Mouse (Mus musculus): ENCODE measurements around the gene Shq1. TPM values are rescaled to one million over a fixed set of nuclear protein-coding genes. Genes with fewer than 3 reads are reported as not detected.

Shq1 gene
- polyA plus RNA-seq, 1 experiment from 2014 or later: 9.6 TPM

- no peak overlapping the region for H3K27ac ChIP-seq (replicated peaks; ENCODE audit: low read depth, low read length)
- H3K36me3 ChIP-seq (ENCODE audit: control insufficient read depth, insufficient read depth, low read length): no peaks in the 10 kb centered on the region
- H3K4me2 ChIP-seq (ENCODE audit: low read length): no peak overlapping the region
- ATAC-seq (ENCODE audit: low FRiP score, low TSS enrichment) (no peak), DNase-seq (no peak)
- H3K4me1 ChIP-seq (ENCODE audit: control insufficient read depth, insufficient read depth, low read length): no peaks in the 10 kb centered on the region
- WGBS: 95% methylated on average over 2 of the region's 2 CpGs
- H3K27me3 ChIP-seq (ENCODE audit: control insufficient read depth, insufficient read depth, low read length): no peaks in the 10 kb centered on the region
- H3K9ac ChIP-seq (replicated peaks; ENCODE audit: low read length): no peak overlapping the region
- no peaks in the 10 kb centered on the region for H3K9me3 ChIP-seq (ENCODE audit: control insufficient read depth, low read length)
- no peak overlapping the region for H3K4me3 ChIP-seq (replicated peaks; ENCODE audit: low read depth, low read length)
These were observed 7.7 kb upstream of the Shq1 start for GRCm38 (mm10) chr6:100678636-100679035.

- no peak overlapping the region for H3K4me2 ChIP-seq (ENCODE audit: low read length)
- H3K4me1 ChIP-seq (ENCODE audit: control insufficient read depth, insufficient read depth, low read length): no peaks in the 10 kb centered on the region
- H3K9ac ChIP-seq (replicated peaks; ENCODE audit: low read length): no peak overlapping the region
- no peak for DNase-seq
- H3K36me3 ChIP-seq (ENCODE audit: control insufficient read depth, insufficient read depth, low read length): no peaks in the 10 kb centered on the region
- no peaks in the 10 kb centered on the region for H3K27me3 ChIP-seq (ENCODE audit: control insufficient read depth, insufficient read depth, low read length)
- ATAC-seq (ENCODE audit: low FRiP score, low TSS enrichment): no peak
- H3K27ac ChIP-seq (replicated peaks; ENCODE audit: low read depth, low read length): no peak overlapping the region
- H3K9me3 ChIP-seq (ENCODE audit: control insufficient read depth, low read length): no peaks in the 10 kb centered on the region
- no peak overlapping the region for H3K4me3 ChIP-seq (replicated peaks; ENCODE audit: low read depth, low read length)
- 89% methylated on average over 7 of the region's 7 CpGs for WGBS
These were observed 5.5 kb upstream of the Shq1 start for GRCm38 (mm10) chr6:100676461-100676860.

- DNase-seq: peak; percentile 78
- Histone ChIP-seq H3K36me3 (ENCODE audit: control insufficient read depth, insufficient read depth, low read length) (no peaks in the 10 kb centered on the region), H3K27me3 (ENCODE audit: control insufficient read depth, insufficient read depth, low read length) (no peaks in the 10 kb centered on the region), H3K9me3 (ENCODE audit: control insufficient read depth, low read length) (no peaks in the 10 kb centered on the region), H3K4me1 (ENCODE audit: control insufficient read depth, insufficient read depth, low read length) (no peaks in the 10 kb centered on the region), H3K4me3 (replicated peaks; ENCODE audit: low read depth, low read length) (no peak overlapping the region), H3K9ac (replicated peaks; ENCODE audit: low read length) (no peak overlapping the region), H3K4me2 (ENCODE audit: low read length) (no peak overlapping the region), H3K27ac (replicated peaks; ENCODE audit: low read depth, low read length) (no peak overlapping the region)
- whole genome bisulfite sequencing: 23% methylated on average over 6 of the region's 6 CpGs
- ATAC-seq (ENCODE audit: low FRiP score, low TSS enrichment): no peak
These were observed 4.0 kb upstream of the Shq1 start for GRCm38 (mm10) chr6:100674974-100675373.

GRCm38 (mm10) chr6:100671401-100671800 is 444 bp upstream of the Shq1 start:
- Histone ChIP-seq H3K4me3 (replicated peaks; ENCODE audit: low read depth, low read length) (peak overlapping the region; percentile 84), H3K9me3 (ENCODE audit: control insufficient read depth, low read length) (no peaks in the 10 kb centered on the region), H3K9ac (replicated peaks; ENCODE audit: low read length) (no peak overlapping the region), H3K36me3 (ENCODE audit: control insufficient read depth, insufficient read depth, low read length) (no peaks in the 10 kb centered on the region), H3K27me3 (ENCODE audit: control insufficient read depth, insufficient read depth, low read length) (no peaks in the 10 kb centered on the region), H3K4me2 (ENCODE audit: low read length) (peak overlapping the region; percentile 82), H3K27ac (replicated peaks; ENCODE audit: low read depth, low read length) (no peak overlapping the region), H3K4me1 (ENCODE audit: control insufficient read depth, insufficient read depth, low read length) (no peaks in the 10 kb centered on the region)
- ATAC-seq (ENCODE audit: low FRiP score, low TSS enrichment) (no peak), DNase-seq (no peak)
- 13% methylated on average over 7 of the region's 7 CpGs for WGBS

GRCm38 (mm10) chr6:100670370-100670841 is 551 bp downstream of the Shq1 start:
- Histone ChIP-seq H3K9me3 (ENCODE audit: control insufficient read depth, low read length) (no peaks in the 10 kb centered on the region), H3K4me3 (replicated peaks; ENCODE audit: low read depth, low read length) (peak overlapping the region; percentile 84), H3K9ac (replicated peaks; ENCODE audit: low read length) (peak overlapping the region; percentile 61), H3K4me1 (ENCODE audit: control insufficient read depth, insufficient read depth, low read length) (no peaks in the 10 kb centered on the region), H3K36me3 (ENCODE audit: control insufficient read depth, insufficient read depth, low read length) (no peaks in the 10 kb centered on the region), H3K4me2 (ENCODE audit: low read length) (peak overlapping the region; percentile 82), H3K27ac (replicated peaks; ENCODE audit: low read depth, low read length) (no peak overlapping the region), H3K27me3 (ENCODE audit: control insufficient read depth, insufficient read depth, low read length) (no peaks in the 10 kb centered on the region)
- WGBS: under 1% methylated on average over 32 of the region's 32 CpGs
- ATAC-seq (ENCODE audit: low FRiP score, low TSS enrichment): peak; percentile 63; the same call in 1 of the 2 replicates
- DNase-seq: peak; percentile 43

- WGBS: 80% methylated on average over 2 of the region's 2 CpGs
- Histone ChIP-seq H3K4me3 (replicated peaks; ENCODE audit: low read depth, low read length) (no peak overlapping the region), H3K36me3 (ENCODE audit: control insufficient read depth, insufficient read depth, low read length) (peaks cover 8% of the 10 kb centered on the region), H3K27ac (replicated peaks; ENCODE audit: low read depth, low read length) (no peak overlapping the region), H3K4me1 (ENCODE audit: control insufficient read depth, insufficient read depth, low read length) (no peaks in the 10 kb centered on the region), H3K9ac (replicated peaks; ENCODE audit: low read length) (no peak overlapping the region), H3K4me2 (ENCODE audit: low read length) (no peak overlapping the region), H3K9me3 (ENCODE audit: control insufficient read depth, low read length) (no peaks in the 10 kb centered on the region), H3K27me3 (ENCODE audit: control insufficient read depth, insufficient read depth, low read length) (no peaks in the 10 kb centered on the region)
- DNase-seq: no peak
- no peak for ATAC-seq (ENCODE audit: low FRiP score, low TSS enrichment)
These were observed 2.1 kb downstream of the Shq1 start for GRCm38 (mm10) chr6:100668858-100669257.

GRCm38 (mm10) chr6:100667644-100668043 is 3.3 kb downstream of the Shq1 start:
- Histone ChIP-seq H3K9me3 (ENCODE audit: control insufficient read depth, low read length) (no peaks in the 10 kb centered on the region), H3K4me2 (ENCODE audit: low read length) (no peak overlapping the region), H3K4me1 (ENCODE audit: control insufficient read depth, insufficient read depth, low read length) (no peaks in the 10 kb centered on the region), H3K9ac (replicated peaks; ENCODE audit: low read length) (no peak overlapping the region), H3K27me3 (ENCODE audit: control insufficient read depth, insufficient read depth, low read length) (no peaks in the 10 kb centered on the region), H3K36me3 (ENCODE audit: control insufficient read depth, insufficient read depth, low read length) (peaks cover 17% of the 10 kb centered on the region), H3K4me3 (replicated peaks; ENCODE audit: low read depth, low read length) (no peak overlapping the region), H3K27ac (replicated peaks; ENCODE audit: low read depth, low read length) (no peak overlapping the region)
- WGBS: 92% methylated on average over 8 of the region's 8 CpGs
- no peak for ATAC-seq (ENCODE audit: low FRiP score, low TSS enrichment)
- no peak for DNase-seq

- no peak for ATAC-seq (ENCODE audit: low FRiP score, low TSS enrichment)
- Histone ChIP-seq H3K9ac (replicated peaks; ENCODE audit: low read length) (no peak overlapping the region), H3K4me2 (ENCODE audit: low read length) (no peak overlapping the region), H3K4me1 (ENCODE audit: control insufficient read depth, insufficient read depth, low read length) (no peaks in the 10 kb centered on the region), H3K27ac (replicated peaks; ENCODE audit: low read depth, low read length) (no peak overlapping the region), H3K4me3 (replicated peaks; ENCODE audit: low read depth, low read length) (no peak overlapping the region), H3K9me3 (ENCODE audit: control insufficient read depth, low read length) (no peaks in the 10 kb centered on the region), H3K27me3 (ENCODE audit: control insufficient read depth, insufficient read depth, low read length) (no peaks in the 10 kb centered on the region), H3K36me3 (ENCODE audit: control insufficient read depth, insufficient read depth, low read length) (peaks cover 23% of the 10 kb centered on the region)
- 80% methylated on average over 6 of the region's 6 CpGs for WGBS
- peak; percentile 30 for DNase-seq
These were observed 8.7 kb downstream of the Shq1 start for GRCm38 (mm10) chr6:100662224-100662623.

GRCm38 (mm10) chr6:100660395-100660794 is 10.6 kb downstream of the Shq1 start:
- Histone ChIP-seq H3K36me3 (ENCODE audit: control insufficient read depth, insufficient read depth, low read length) (peaks cover 23% of the 10 kb centered on the region), H3K9me3 (ENCODE audit: control insufficient read depth, low read length) (no peaks in the 10 kb centered on the region), H3K4me1 (ENCODE audit: control insufficient read depth, insufficient read depth, low read length) (no peaks in the 10 kb centered on the region), H3K4me3 (replicated peaks; ENCODE audit: low read depth, low read length) (no peak overlapping the region), H3K27ac (replicated peaks; ENCODE audit: low read depth, low read length) (0 out of 2 replicates have a peak overlapping the region, but pooled peaks have one; percentile 26), H3K27me3 (ENCODE audit: control insufficient read depth, insufficient read depth, low read length) (no peaks in the 10 kb centered on the region), H3K9ac (replicated peaks; ENCODE audit: low read length) (no peak overlapping the region), H3K4me2 (ENCODE audit: low read length) (no peak overlapping the region)
- ATAC-seq (ENCODE audit: low FRiP score, low TSS enrichment): no peak
- 80% methylated on average over 5 of the region's 5 CpGs for WGBS
- peak; percentile 58 for DNase-seq

Data from midbrain, embryonic 14.5 days (tissue).